Mouse (Mus musculus): ENCODE data around the gene Syngap1. TPM values are rescaled to one million over a fixed set of nuclear protein-coding genes. Genes with fewer than 3 reads are reported as not detected.

Syngap1 gene
- polyA plus RNA-seq, 1 experiment from 2014 or later: 4.2 TPM

DNA sequence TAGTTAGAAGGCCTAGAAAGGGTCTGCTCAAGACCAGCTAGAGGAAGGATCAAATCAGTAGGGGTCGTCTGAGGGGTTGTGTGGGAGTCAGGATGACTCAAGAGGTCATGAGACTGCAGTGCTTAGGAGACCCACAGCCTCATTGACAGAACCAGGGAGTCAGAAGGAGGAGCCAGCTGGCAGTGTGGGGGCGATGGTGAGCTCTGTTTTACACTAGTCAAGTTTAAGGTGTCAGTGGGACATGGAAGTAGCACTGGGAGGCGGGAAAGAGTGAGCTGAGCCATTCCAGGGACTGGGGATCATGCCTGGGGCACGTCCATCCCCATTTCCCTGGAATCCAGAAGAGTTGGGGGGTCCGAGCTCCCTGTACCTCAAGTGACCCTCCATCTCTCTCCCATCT lies 17.8 kb downstream of the Syngap1 start:
- no peak overlapping the region for H3K27ac ChIP-seq (ENCODE audit: low read depth, low read length)
- WGBS: 63% methylated on average over 5 of the region's 5 CpGs
- H3K9ac ChIP-seq (ENCODE audit: low read length): no peak overlapping the region
- no peak overlapping the region for H3K4me2 ChIP-seq (ENCODE audit: low read length)
- no peak overlapping the region for H3K4me3 ChIP-seq (ENCODE audit: low read depth, low read length)
- H3K36me3 ChIP-seq (ENCODE audit: control insufficient read depth, insufficient read depth, low read length): peaks cover 91% of the 10 kb centered on the region
- DNase-seq (ENCODE audit: low spot score) (no peak), ATAC-seq (no peak)
- H3K27me3 ChIP-seq (replicated peaks; ENCODE audit: control insufficient read depth, insufficient read depth, low read length): no peaks in the 10 kb centered on the region
- H3K9me3 ChIP-seq (replicated peaks; ENCODE audit: control insufficient read depth, low read length): no peaks in the 10 kb centered on the region
- no peaks in the 10 kb centered on the region for H3K4me1 ChIP-seq (ENCODE audit: control insufficient read depth, insufficient read depth, low read length)

DNA sequence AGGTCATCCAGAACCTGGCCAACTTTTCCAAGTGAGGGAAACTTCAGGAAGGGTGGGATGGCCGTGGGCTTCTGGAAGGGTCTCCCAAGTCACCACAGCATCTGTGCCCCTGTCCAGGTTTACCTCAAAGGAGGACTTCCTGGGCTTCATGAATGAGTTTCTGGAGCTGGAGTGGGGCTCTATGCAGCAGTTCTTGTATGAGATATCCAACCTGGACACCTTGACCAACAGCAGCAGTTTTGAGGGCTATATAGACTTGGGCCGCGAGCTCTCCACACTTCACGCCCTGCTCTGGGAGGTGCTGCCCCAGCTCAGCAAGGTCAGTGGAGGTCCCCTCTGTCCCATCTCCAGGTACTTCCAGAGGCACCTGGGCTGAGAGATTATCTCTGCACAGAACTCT lies 18.8 kb downstream of the Syngap1 start:
- no peak overlapping the region for H3K9ac ChIP-seq (ENCODE audit: low read length)
- H3K27ac ChIP-seq (ENCODE audit: low read depth, low read length): no peak overlapping the region
- H3K36me3 ChIP-seq (ENCODE audit: control insufficient read depth, insufficient read depth, low read length): peaks cover 96% of the 10 kb centered on the region
- 95% methylated on average over 4 of the region's 4 CpGs for WGBS
- no peaks in the 10 kb centered on the region for H3K27me3 ChIP-seq (replicated peaks; ENCODE audit: control insufficient read depth, insufficient read depth, low read length)
- H3K4me3 ChIP-seq (ENCODE audit: low read depth, low read length): no peak overlapping the region
- no peaks in the 10 kb centered on the region for H3K4me1 ChIP-seq (ENCODE audit: control insufficient read depth, insufficient read depth, low read length)
- DNase-seq (ENCODE audit: low spot score): no peak
- no peak overlapping the region for H3K4me2 ChIP-seq (ENCODE audit: low read length)
- H3K9me3 ChIP-seq (replicated peaks; ENCODE audit: control insufficient read depth, low read length): no peaks in the 10 kb centered on the region
- no peak for ATAC-seq

DNA sequence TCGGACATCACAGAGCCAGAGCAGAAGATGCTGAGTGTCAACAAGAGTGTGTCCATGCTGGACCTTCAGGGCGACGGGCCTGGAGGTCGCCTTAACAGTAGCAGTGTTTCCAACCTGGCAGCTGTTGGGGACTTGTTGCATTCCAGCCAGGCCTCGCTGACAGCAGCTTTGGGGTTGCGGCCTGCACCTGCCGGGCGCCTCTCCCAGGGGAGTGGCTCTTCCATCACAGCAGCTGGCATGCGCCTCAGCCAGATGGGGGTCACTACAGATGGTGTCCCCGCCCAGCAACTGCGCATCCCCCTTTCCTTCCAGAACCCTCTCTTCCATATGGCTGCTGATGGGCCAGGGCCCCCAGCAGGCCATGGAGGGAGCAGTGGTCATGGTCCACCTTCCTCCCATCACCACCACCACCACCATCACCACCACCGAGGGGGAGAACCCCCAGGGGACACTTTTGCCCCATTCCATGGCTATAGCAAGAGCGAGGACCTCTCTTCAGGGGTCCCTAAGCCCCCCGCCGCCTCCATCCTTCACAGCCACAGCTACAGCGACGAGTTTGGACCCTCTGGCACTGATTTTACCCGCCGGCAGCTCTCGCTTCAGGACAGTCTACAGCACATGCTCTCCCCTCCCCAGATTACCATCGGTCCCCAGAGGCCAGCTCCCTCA lies 20.7 kb downstream of the Syngap1 start:
- H3K36me3 ChIP-seq (ENCODE audit: control insufficient read depth, insufficient read depth, low read length): peaks cover 96% of the 10 kb centered on the region
- no peak overlapping the region for H3K4me2 ChIP-seq (ENCODE audit: low read length)
- H3K9me3 ChIP-seq (replicated peaks; ENCODE audit: control insufficient read depth, low read length): no peaks in the 10 kb centered on the region
- H3K4me1 ChIP-seq (ENCODE audit: control insufficient read depth, insufficient read depth, low read length): no peaks in the 10 kb centered on the region
- DNase-seq (ENCODE audit: low spot score): no peak
- no peak overlapping the region for H3K9ac ChIP-seq (ENCODE audit: low read length)
- no peak overlapping the region for H3K4me3 ChIP-seq (ENCODE audit: low read depth, low read length)
- 93% methylated on average over 21 of the region's 21 CpGs for WGBS
- H3K27me3 ChIP-seq (replicated peaks; ENCODE audit: control insufficient read depth, insufficient read depth, low read length): no peaks in the 10 kb centered on the region
- no peak for ATAC-seq
- H3K27ac ChIP-seq (ENCODE audit: low read depth, low read length): no peak overlapping the region

DNA sequence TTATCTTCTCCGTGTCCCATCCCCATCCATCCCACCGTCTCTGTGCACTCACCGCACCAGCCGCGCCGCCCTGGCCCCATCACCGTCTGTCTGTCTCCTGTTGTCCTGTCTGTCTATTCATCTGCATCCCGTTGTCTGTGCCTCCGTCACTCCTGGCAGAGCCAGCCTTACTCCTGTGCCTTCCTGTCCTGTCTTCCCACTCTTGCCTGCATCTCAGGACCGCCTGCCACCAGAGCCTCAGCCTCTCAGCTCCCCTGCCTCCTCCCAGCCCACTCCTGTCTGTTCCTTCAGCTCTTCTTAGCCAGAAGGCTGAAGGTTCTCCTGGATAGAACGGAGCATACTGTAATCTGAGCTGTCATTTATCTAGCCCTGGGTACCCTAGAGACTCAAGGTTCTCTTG lies 25.9 kb downstream of the Syngap1 start:
- WGBS: 87% methylated on average over 11 of the region's 11 CpGs
- Histone ChIP-seq H3K4me2 (ENCODE audit: low read length) (no peak overlapping the region), H3K36me3 (ENCODE audit: control insufficient read depth, insufficient read depth, low read length) (peaks cover 79% of the 10 kb centered on the region), H3K4me1 (ENCODE audit: control insufficient read depth, insufficient read depth, low read length) (no peaks in the 10 kb centered on the region; the same call in 1 of the 2 replicates), H3K27me3 (replicated peaks; ENCODE audit: control insufficient read depth, insufficient read depth, low read length) (no peaks in the 10 kb centered on the region), H3K9ac (ENCODE audit: low read length) (no peak overlapping the region), H3K9me3 (replicated peaks; ENCODE audit: control insufficient read depth, low read length) (no peaks in the 10 kb centered on the region), H3K4me3 (ENCODE audit: low read depth, low read length) (no peak overlapping the region), H3K27ac (ENCODE audit: low read depth, low read length) (no peak overlapping the region)
- DNase-seq (ENCODE audit: low spot score) (no peak), ATAC-seq (no peak)

DNA sequence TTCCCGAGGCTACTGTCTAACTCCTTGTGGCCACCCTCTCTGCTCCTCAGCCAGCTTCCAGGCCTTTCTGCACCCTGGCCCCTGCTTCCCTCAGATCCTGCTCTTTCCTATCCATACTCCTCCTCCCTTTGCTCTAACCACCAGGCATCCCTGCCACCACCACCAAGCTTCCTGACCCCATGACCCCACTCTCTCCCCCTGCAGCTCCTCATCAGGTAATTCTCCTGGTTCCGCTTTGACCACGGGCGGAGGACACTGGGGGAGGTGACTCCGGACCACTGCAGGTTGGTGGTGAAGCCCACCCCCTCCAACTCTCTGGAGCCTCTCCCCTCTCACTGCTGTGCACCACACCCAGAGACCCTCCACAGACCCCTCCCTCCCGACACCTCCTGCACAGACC lies 26.4 kb downstream of the Syngap1 start:
- Histone ChIP-seq H3K27me3 (replicated peaks; ENCODE audit: control insufficient read depth, insufficient read depth, low read length) (no peaks in the 10 kb centered on the region), H3K4me2 (ENCODE audit: low read length) (no peak overlapping the region), H3K4me3 (ENCODE audit: low read depth, low read length) (no peak overlapping the region), H3K36me3 (ENCODE audit: control insufficient read depth, insufficient read depth, low read length) (peaks cover 74% of the 10 kb centered on the region), H3K4me1 (ENCODE audit: control insufficient read depth, insufficient read depth, low read length) (peaks cover 4% of the 10 kb centered on the region), H3K27ac (ENCODE audit: low read depth, low read length) (no peak overlapping the region), H3K9ac (ENCODE audit: low read length) (no peak overlapping the region), H3K9me3 (replicated peaks; ENCODE audit: control insufficient read depth, low read length) (no peaks in the 10 kb centered on the region)
- no peak for ATAC-seq
- no peak for DNase-seq (ENCODE audit: low spot score)
- 90% methylated on average over 6 of the region's 6 CpGs for WGBS

DNA sequence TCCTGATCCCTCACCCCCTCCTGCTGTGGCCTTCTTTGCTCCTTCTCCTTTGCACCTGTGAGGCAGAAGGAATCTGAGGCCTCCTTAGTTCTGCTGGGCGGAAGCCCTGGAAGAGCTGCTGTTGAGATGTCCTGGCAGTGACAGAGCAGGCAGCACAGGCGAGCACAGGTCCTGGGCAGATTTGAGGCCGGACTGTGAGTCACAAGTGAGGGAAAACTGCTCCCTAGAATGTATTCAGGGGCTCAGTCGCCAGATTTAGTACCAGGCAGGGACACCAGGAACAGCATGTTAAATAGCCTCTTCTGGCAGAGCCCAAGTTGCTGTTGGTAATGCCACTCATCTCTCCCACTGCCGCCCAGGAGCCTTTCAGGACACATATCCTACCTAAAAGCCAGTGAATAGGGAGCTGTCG lies 27.2 kb downstream of the Syngap1 start:
- Histone ChIP-seq H3K4me1 (ENCODE audit: control insufficient read depth, insufficient read depth, low read length) (peaks cover 5% of the 10 kb centered on the region), H3K27me3 (replicated peaks; ENCODE audit: control insufficient read depth, insufficient read depth, low read length) (no peaks in the 10 kb centered on the region), H3K4me3 (ENCODE audit: low read depth, low read length) (no peak overlapping the region), H3K9me3 (replicated peaks; ENCODE audit: control insufficient read depth, low read length) (no peaks in the 10 kb centered on the region), H3K4me2 (ENCODE audit: low read length) (no peak overlapping the region), H3K9ac (ENCODE audit: low read length) (no peak overlapping the region), H3K36me3 (ENCODE audit: control insufficient read depth, insufficient read depth, low read length) (peaks cover 67% of the 10 kb centered on the region), H3K27ac (ENCODE audit: low read depth, low read length) (no peak overlapping the region)
- 80% methylated on average over 6 of the region's 6 CpGs for WGBS
- ATAC-seq (no peak), DNase-seq (ENCODE audit: low spot score) (no peak)

DNA sequence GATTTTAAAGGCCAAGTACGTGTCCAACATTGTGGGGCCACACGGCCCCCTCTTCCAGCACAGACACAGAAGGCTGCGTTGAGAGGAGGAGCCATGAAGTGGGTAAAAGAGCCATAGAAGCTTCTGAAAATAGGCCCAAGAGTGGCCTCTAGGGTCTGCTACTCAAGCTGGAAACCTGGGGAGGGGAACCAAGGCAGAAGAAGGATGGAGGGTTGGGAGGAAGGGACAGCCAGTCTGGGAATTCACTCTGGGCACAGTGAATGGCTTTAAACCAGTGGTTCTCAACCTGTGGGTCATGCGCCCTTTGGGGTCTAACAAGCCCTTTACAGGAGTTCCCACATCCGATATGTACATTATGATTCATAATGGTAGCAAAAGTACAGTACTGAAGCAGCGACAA lies 28.2 kb downstream of the Syngap1 start:
- Histone ChIP-seq H3K36me3 (ENCODE audit: control insufficient read depth, insufficient read depth, low read length) (peaks cover 60% of the 10 kb centered on the region), H3K4me3 (ENCODE audit: low read depth, low read length) (no peak overlapping the region), H3K27me3 (replicated peaks; ENCODE audit: control insufficient read depth, insufficient read depth, low read length) (no peaks in the 10 kb centered on the region), H3K4me1 (ENCODE audit: control insufficient read depth, insufficient read depth, low read length) (peaks cover 13% of the 10 kb centered on the region), H3K4me2 (ENCODE audit: low read length) (no peak overlapping the region), H3K27ac (ENCODE audit: low read depth, low read length) (no peak overlapping the region), H3K9me3 (replicated peaks; ENCODE audit: control insufficient read depth, low read length) (no peaks in the 10 kb centered on the region), H3K9ac (ENCODE audit: low read length) (no peak overlapping the region)
- WGBS: 81% methylated on average over 6 of the region's 6 CpGs
- ATAC-seq (no peak), DNase-seq (ENCODE audit: low spot score) (no peak)

DNA sequence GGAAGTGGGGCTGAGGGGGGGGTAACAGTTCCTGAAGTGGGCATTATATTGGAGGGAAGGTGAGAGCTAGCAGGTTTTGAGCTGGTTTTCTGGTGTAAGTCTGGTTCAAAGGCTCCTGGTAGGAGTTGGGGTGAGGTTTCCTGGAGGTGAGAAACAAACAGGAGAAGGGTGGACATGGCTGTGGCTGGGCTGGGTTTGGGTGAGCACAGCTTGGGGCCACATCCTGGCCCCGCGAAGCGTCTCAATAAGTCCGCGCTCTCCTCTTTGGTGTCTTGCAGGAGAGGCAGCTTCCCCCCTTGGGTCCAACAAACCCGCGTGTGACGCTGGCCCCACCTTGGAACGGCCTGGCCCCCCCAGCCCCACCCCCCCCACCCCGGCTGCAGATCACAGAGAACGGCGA lies 29.2 kb downstream of the Syngap1 start:
- H3K27ac ChIP-seq (ENCODE audit: low read depth, low read length): no peak overlapping the region
- ATAC-seq (no peak), DNase-seq (ENCODE audit: low spot score) (no peak)
- H3K9ac ChIP-seq (ENCODE audit: low read length): no peak overlapping the region
- no peak overlapping the region for H3K4me2 ChIP-seq (ENCODE audit: low read length)
- WGBS: 76% methylated on average over 10 of the region's 12 CpGs
- H3K9me3 ChIP-seq (replicated peaks; ENCODE audit: control insufficient read depth, low read length): no peaks in the 10 kb centered on the region
- peaks cover 60% of the 10 kb centered on the region for H3K36me3 ChIP-seq (ENCODE audit: control insufficient read depth, insufficient read depth, low read length)
- H3K27me3 ChIP-seq (replicated peaks; ENCODE audit: control insufficient read depth, insufficient read depth, low read length): no peaks in the 10 kb centered on the region
- H3K4me3 ChIP-seq (ENCODE audit: low read depth, low read length): no peak overlapping the region
- peaks cover 15% of the 10 kb centered on the region for H3K4me1 ChIP-seq (ENCODE audit: control insufficient read depth, insufficient read depth, low read length)

DNA sequence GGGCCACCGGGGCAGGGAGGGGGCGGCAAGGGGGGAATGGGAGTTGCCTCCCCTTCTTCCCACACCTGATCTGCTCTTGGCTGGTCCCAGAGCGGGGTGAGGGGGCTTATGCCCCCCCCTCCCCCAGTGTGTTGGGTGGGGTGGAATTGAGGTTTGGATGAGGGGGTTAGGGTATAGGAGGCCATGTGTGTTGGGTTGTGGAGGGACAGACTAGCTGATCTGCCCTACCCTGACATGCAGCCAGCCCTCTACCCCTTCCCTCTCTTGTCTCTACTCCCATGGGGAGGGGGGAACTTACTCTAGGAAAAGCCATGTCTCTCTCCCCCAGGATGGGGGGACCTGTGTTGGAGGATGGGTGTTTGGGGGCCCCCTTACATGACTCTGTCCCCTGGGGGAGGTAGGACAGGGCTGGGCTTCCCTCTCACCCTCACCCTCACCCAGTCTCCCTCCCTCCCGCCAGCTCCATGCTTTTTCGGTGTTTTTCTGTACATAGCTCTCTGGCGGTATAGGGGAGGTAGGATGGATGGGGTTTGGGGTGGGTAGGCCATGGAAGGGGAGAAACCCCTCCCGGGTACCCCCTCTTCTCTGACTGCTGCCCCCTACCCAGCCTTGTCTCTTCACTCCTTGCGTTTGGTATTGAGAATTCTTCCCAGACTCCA lies 30.3 kb downstream of the Syngap1 start:
- no peaks in the 10 kb centered on the region for H3K9me3 ChIP-seq (replicated peaks; ENCODE audit: control insufficient read depth, low read length)
- no peak overlapping the region for H3K27ac ChIP-seq (ENCODE audit: low read depth, low read length)
- H3K4me1 ChIP-seq (ENCODE audit: control insufficient read depth, insufficient read depth, low read length): peaks cover 15% of the 10 kb centered on the region
- H3K4me2 ChIP-seq (ENCODE audit: low read length): no peak overlapping the region
- H3K9ac ChIP-seq (ENCODE audit: low read length): no peak overlapping the region
- H3K36me3 ChIP-seq (ENCODE audit: control insufficient read depth, insufficient read depth, low read length): peaks cover 60% of the 10 kb centered on the region
- no peak for ATAC-seq
- no peak overlapping the region for H3K4me3 ChIP-seq (ENCODE audit: low read depth, low read length)
- no peak for DNase-seq (ENCODE audit: low spot score)
- WGBS: 50% methylated on average over 8 of the region's 8 CpGs
- no peaks in the 10 kb centered on the region for H3K27me3 ChIP-seq (replicated peaks; ENCODE audit: control insufficient read depth, insufficient read depth, low read length)
